Mouse (Mus musculus) gastrocnemius, postnatal 25 days (tissue): Measurements from ENCODE around the gene Cdhr4. TPM values are rescaled to one million over a fixed set of nuclear protein-coding genes. Genes with fewer than 3 reads are reported as not detected.

Experiments used
- DNase-seq: peaks from one replicate; pipeline ENCODE4 v3.0.0; 2022
- total RNA-seq, 2 experiments: library from RNA; stranded (reverse); gene quantifications; 1 replicate in 1 of 2; 2 replicates in 1 of 2; pipeline ENCODE4 v1.2.3; 2021

Cdhr4 gene
- total RNA-seq, 2 experiments from 2014 or later, result 0.43 to 0.48 TPM

GRCm38 (mm10) chr9:107975399-107976386 lies 16.6 kb upstream of the Cdhr4 start, which contains the start of gene Uba7:
TSS of gene Uba7 (plus strand) at chr9:107975505.
- DNase-seq, result no peak

- no peak for DNase-seq
Measured at GRCm38 (mm10) chr9:107978815-107979214, 13.5 kb upstream of the Cdhr4 start.

- no peak for DNase-seq
Measured at GRCm38 (mm10) chr9:107981684-107982605, 10.4 kb upstream of the Cdhr4 start.

- DNase-seq, result peak; percentile 78
Measured at GRCm38 (mm10) chr9:107982681-107983346, 9.5 kb upstream of the Cdhr4 start, which contains the start of gene Gm20661. TSS of gene Gm20661 (plus strand) at chr9:107983058.

GRCm38 (mm10) chr9:107983421-107983890 lies 8.8 kb upstream of the Cdhr4 start:
- peak; percentile 90 for DNase-seq

GRCm38 (mm10) chr9:107984052-107984753 lies 8.1 kb upstream of the Cdhr4 start:
- no peak for DNase-seq

GRCm38 (mm10) chr9:107984754-107985055 lies 7.6 kb upstream of the Cdhr4 start:
- no peak for DNase-seq

GRCm38 (mm10) chr9:107985131-107986119 lies 6.9 kb upstream of the Cdhr4 start, which contains the start of gene Inka1:
TSS of gene Inka1 (minus strand) at chr9:107985879.
- peak; percentile 93 for DNase-seq

GRCm38 (mm10) chr9:107986376-107986775 lies 5.9 kb upstream of the Cdhr4 start:
- DNase-seq, result peak; percentile 73

GRCm38 (mm10) chr9:107987950-107988349 lies 4.3 kb upstream of the Cdhr4 start:
- DNase-seq, result no peak

GRCm38 (mm10) chr9:107993013-107993412 lies 716 bp downstream of the Cdhr4 start:
- no peak for DNase-seq

GRCm38 (mm10) chr9:107994464-107994863 lies 2.2 kb downstream of the Cdhr4 start:
- DNase-seq, result no peak

GRCm38 (mm10) chr9:107995513-107995912 lies 3.2 kb downstream of the Cdhr4 start:
- DNase-seq, result no peak

- DNase-seq, result no peak
Measured at GRCm38 (mm10) chr9:107996049-107996448, 3.8 kb downstream of the Cdhr4 start, which contains the start of gene Gm20662. TSS of gene Gm20662 (plus strand) at chr9:107996349.

- peak; percentile 99 for DNase-seq
Measured at GRCm38 (mm10) chr9:108001922-108002770, 9.8 kb downstream of the Cdhr4 start, which contains the start of gene Ip6k1. TSS of gene Ip6k1 (plus strand) at chr9:108002501.

GRCm38 (mm10) chr9:108002778-108003530 lies 10.7 kb downstream of the Cdhr4 start:
- DNase-seq, result peak; percentile 46

GRCm38 (mm10) chr9:108003531-108003890 lies 11.2 kb downstream of the Cdhr4 start:
- no peak for DNase-seq

GRCm38 (mm10) chr9:108008041-108008440 lies 15.7 kb downstream of the Cdhr4 start:
- DNase-seq, result no peak
